Mouse (Mus musculus) megakaryocyte-erythroid progenitor cell, adult 5-6 weeks (primary cell): ENCODE results near the gene Antxr2. TPM values are rescaled to one million over a fixed set of nuclear protein-coding genes. Genes with fewer than 3 reads are reported as not detected.

Source experiments
- ATAC-seq: replicated peaks from 2 replicates; pipeline ENCODE4 v1.8.0; 2016; ENCODE audit warnings: mild to moderate bottlenecking, inconsistent platforms; ENCODE audit not compliant: severe bottlenecking, poor library complexity, low FRiP score, low TSS enrichment
- total RNA-seq, 2 experiments: library from RNA; stranded (forward) in 1 of 2; stranded (reverse) in 1 of 2; fragments of 200-1000, 215-1000 nt in 1 of 2; fragments of >200 nt in 1 of 2; fragmentation: Nextera tagmentation in 1 of 2; gene quantifications; 2 replicates each; pipeline ENCODE4 v1.2.3; 2014 to 2017

The Antxr2 gene
- total RNA-seq, 2 experiments from 2014 or later = 1.6 to 1.9 TPM

DNA sequence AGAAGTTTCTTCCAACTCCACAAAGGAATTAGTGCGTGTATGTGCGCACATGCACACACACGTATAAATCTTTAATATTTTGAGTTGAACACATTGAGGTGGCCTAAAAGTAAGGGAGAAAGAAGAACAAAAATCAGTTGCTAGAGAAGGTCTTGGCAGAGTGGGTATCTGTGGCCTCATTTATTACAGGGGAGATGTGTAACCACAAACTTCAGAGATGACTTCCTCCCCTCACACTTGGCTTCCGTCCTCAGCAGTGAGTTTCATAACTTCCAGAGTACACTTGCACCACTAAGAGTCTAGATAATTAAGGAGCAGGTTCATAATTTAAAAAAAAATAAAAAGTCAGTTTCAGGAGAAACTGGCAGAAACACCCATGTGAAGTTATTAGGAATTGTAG is 84.6 kb downstream of the Antxr2 start:
- ATAC-seq = no peak

DNA sequence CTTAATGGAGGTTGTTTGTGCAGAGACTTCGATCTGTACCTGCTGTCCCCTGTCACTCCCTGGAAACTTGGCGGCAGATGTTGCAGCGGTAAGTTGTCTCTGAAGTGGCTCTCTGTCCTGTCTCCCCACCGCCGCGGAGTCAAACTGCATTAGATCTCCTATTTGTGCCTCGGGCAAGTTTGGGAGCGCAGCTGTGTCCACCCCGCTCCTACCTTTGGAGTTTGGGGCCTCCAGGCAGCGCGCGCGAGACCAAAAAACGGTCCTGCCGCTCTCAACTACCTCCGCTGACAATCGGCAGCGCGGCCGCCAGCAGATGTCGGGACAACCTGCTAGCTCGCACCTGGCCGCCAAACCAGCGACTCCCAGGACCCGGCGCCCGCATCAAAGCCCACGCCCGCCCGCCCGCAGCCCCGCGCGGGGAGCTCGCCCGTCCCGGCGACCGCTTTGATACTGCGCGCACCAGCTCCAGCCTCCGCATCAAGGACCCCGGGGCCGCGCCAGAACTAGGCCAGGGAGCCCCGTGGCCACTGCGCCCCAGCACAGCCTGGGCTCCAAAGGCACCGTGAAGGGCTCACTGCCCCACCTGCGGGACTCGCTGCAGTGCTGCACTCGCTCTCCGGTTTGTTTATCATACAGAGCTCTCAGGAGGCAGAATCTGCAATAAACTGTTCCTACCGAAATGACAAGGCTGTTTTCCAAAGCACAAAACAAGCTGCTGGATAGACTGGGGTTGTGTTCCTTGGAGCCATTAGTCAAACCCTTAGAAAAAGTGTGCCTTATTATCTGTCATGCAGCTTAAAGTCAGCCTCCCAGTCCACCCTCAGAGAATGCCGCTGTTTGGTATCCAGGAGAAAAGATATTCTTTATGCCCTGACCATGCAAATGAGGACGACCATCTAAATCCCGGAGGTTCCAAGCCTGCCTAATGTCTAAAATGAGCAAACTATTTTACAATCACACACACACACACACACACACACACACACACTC is 95.4 kb downstream of the Antxr2 start:
- no peak for ATAC-seq

GRCm38 (mm10) chr5:97917654-97918053 is 113.2 kb downstream of the Antxr2 start:
- ATAC-seq = no peak

GRCm38 (mm10) chr5:97914890-97915289 is 116.0 kb downstream of the Antxr2 start:
- no peak for ATAC-seq

DNA sequence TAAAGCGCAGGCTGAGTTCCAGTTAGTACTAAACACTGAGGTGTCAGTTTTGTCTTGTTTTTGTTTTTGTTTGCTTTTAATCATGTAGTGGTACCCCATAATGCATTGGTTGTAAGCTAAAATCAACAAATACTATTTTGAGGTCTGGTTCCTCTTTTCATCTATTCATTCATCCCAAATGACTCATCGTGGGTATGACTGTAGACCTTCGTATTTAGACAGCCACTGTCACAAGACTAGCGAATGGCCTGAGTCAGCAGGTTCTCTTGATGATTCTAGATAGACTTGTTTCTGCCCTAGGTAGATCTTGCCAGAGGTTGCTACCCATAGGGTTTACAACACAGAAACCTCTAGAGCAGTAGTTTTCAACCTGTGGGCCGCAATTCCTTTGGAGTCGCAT is 116.9 kb downstream of the Antxr2 start:
- no peak for ATAC-seq

GRCm38 (mm10) chr5:97907482-97907881 is 123.4 kb downstream of the Antxr2 start:
- ATAC-seq = no peak

DNA sequence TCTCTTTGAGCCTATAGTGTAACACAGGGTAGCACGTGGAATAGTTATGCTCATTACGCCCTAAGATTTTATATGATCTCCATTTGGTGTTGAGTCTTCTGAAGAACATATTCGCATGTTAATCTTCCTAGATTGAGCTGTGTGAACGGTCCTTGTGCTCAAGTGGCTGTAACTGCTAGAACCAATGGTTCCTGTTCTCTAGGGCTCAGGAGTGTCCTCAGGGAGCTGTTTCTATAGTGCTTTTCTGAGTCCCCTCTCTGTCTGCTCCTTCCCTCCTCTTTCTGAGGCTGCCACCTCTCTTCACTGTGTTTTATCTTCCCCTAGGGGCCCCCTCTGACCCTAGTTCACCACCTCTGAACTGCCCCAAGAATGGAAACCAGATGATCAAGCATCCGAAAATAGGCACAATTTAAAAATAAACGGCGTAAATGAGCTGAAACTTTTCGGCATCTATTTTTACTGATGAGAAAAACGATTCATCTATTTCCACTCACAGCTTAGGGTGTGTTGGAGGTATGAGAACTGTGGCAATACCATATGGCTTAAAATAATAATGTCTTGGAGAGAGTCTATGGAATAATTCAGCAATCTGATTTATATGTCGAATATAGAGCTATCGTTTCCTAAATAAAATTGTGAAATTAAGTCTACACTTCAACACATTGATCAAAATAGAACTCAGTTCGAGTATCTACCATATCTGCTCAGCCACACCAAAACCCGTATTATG is 124.1 kb downstream of the Antxr2 start:
- no peak for ATAC-seq

- ATAC-seq = no peak
Measured at GRCm38 (mm10) chr5:97905856-97906255, 125.0 kb downstream of the Antxr2 start.

DNA sequence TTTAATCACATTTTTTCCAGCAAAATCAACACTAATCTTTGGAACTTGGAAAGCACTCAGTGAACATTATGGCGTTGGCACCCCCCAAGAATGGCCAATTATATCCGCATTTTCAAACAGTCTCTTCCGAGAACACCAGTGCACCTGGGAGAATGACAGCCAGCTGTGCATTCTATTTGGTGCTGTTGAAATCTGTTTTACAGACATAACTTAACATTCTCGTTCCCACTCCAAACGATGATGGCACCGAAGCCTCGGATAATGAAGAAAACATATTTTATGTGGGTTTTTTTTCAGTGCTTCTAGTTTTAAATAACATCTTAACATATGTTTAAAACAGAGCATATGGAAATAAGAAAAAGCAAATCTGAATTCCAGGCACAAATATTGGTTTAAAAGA is 129.7 kb downstream of the Antxr2 start:
- no peak for ATAC-seq

DNA sequence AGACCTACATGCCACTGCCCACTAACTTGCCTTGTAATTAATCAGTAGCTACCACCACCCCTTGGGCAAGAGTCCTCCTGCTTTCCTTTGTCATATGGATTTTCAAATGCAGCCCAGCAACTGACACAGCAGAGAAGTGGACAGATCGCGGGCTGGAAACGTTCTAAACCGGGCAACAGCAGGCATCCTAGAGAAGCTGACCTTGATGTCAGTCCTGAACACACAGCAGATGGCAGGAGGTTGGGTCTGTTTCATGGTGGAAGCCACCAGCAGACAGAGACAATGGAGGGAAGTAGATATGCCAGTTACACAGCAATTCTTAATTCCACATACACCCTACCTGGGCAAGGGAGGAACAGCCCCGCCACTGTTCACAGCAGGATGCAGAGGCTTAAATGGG is 131.5 kb downstream of the Antxr2 start:
- ATAC-seq = no peak

DNA sequence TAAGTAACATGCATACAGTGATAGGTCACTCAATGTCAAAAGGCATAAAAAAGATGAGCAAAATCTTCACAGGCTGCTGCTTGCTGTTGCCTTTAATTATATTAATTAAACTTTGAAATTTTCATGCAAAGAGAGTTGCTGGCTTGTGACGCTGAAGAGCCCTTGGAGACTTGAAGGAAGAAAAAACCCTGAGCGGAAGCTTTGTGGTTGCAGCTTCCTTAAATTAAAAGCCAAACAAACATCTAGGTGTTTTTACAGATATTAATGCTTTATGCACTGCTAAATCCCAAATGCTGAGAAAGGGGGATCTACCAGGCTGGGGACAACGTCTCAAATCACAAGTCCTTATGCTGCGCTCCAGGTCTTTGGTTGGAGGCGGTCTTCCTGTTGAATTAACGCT is 145.4 kb downstream of the Antxr2 start:
- ATAC-seq = no peak

GRCm38 (mm10) chr5:97884110-97884509 is 146.7 kb downstream of the Antxr2 start:
- no peak for ATAC-seq

DNA sequence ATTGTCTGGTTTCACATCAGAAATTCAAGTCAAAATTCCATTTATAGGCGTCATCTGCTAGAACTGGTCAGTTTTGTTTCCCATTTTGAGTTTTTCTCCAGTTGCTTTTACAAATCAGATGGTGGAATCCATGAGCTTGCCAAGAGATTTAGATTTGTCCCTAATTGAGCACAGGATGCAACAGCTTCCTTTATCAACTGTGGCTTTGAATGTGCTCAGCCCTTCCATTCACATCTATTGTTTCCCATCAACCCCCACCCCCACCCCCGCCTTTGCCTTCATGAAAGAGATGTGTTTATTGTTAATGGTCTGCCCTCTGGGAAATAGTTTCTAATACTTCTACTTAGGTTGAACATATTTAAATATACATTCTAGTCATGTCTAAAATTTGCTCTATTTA is 149.4 kb downstream of the Antxr2 start:
- ATAC-seq = no peak

- no peak for ATAC-seq
Measured at GRCm38 (mm10) chr5:97880115-97880514, 150.7 kb downstream of the Antxr2 start.

DNA sequence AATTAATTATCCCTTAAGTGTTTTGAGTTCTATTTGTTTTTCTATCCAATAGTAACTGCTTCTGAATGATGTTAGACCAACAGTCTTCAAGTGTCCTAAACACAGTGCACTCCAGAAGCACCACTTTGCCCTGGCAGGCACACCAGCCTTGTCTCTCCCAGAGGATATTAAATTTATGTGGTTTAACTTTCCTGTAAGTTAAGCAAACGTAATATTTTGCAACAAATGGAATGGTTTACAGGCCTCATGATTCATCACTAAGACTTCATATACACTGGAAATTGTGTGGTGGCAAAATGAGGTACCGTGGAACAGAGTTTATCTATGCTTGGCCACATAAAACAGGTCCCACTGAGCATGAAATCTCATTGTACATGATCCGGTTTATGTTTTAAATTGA is 152.0 kb downstream of the Antxr2 start:
- ATAC-seq = no peak

- ATAC-seq = no peak
Measured at GRCm38 (mm10) chr5:97878215-97878794, 152.5 kb downstream of the Antxr2 start.

DNA sequence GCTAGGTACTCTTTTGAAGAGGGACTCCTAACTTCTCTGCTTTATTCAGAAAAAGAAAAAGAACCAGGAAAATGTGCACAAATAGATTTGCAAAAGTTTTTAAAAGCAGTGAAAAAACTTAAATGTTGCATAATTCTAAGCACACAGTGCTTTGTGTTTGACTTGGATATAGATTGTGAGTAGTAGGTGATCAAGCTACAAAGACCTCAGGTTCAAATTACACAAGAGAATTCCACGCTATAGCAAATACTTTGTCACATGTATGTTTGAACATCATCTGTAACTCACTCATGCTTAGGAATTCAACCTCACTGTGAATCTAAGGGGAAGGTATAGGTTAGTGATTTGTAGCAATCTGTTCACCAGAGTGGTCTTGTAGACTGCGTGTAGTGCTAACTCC is 153.9 kb downstream of the Antxr2 start:
- ATAC-seq = no peak

DNA sequence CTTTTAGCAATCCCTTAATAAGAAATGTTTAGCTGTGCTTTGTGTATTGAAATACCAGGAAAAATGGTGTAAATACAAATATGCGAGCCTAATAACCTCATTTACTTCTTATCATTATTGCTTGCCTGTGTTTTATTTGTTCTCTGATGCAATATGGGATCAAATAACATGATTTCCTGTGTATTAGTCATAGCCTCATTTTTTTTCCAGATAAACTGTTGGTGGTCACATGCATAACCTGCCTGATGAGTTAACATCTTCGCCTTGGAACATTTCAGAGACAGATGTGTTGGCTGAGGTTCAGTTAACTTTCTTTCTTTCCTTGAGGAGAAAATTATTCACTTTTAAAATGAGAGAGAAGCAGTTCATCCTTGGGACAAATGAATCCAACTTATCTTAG is 162.9 kb downstream of the Antxr2 start:
- ATAC-seq = no peak

DNA sequence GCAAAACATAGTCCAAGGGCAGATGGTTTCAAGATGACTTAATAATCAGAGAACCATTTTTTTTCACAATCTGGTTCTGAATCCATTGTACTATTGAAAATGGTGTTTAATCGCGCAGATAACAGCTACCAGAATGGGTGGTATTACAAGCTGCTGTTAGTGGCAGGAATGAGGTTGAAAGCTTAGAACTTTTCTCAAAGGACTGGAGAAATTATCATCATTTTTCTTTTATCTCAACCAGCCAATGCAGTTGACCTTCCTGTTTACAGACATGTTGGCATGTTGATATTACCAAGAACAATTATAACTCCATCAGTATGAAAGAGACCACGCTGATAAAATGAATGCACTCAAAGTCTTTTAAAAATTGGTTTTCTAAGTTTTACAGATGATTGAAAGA is 163.9 kb downstream of the Antxr2 start:
- no peak for ATAC-seq

- ATAC-seq = no peak
Measured at GRCm38 (mm10) chr5:97857101-97857500, 173.7 kb downstream of the Antxr2 start.
